8 mouse cellular contexts compared by ENCODE assay signal in the genomic region with DNA sequence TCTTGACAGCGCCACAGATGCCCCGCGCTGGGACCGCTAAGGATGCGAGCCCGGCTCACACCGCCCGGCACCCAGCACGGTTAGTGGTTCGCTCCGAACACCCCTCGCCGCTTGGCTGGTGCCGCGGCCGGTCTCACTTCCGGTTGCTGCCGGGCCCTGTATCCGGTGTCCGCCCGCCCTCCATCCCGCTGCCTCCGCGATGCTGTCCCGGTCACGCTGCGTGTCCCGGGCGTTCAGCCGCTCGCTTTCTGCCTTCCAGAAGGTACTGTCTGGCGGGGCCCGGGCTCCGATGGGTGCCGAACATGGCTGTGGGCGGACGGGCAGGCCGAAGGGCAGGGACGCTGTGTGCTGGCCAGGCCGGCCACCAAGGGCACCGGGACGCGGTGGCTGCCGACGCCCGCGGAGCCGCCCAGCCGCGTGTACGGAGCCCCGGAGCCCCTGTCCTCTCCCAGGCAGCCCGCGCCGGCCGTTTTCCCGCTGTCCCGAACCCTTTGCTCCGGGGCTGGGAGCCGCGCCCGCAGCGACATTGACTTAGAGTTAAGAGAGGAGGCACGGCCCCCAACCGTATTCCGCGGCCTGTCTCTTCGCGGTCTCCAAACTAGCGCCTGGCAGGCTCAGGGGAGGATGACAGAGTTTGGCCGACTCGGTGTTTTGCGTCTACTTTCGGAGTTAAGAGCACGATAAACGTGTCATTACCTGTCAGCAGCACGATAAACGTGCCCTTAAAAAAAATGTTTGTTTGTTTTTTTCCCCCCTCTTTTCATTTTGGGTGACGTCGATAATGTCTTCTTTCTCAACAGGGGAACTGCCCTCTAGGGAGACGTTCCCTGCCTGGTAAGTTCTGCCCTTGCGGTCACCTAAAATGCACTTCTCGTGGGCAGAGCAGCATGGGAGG. TPM values are rescaled to one million over a fixed set of nuclear protein-coding genes. Genes with fewer than 3 reads are reported as not detected.
DNase-seq lines count a peak whose midpoint lies in the region; ATAC-seq and TF ChIP-seq lines count a peak whose summit lies in the region.

TSS of gene Prox2 (minus strand) at position 62 of the 895 bp plus-strand sequence.
TSS of gene Dlst (plus strand) at position 136 of the 895 bp plus-strand sequence.

- DNase-seq in gastrocnemius, adult 2 months = peak; percentile 93
- peak; percentile 93 for DNase-seq in hindbrain, postnatal 0 days (ENCODE audit: low spot score)
- peak; percentile 88 to 92 for DNase-seq in left cerebral cortex, adult 2 months (ENCODE audit: extremely low spot score in 1 of 2, low spot score in 2 of 2)
- peak; percentile 72 for DNase-seq in retina, postnatal 7 days (ENCODE audit: low read depth, low spot score)
- peak; percentile 76 to 90 for DNase-seq in urinary bladder, adult 18-20 months (ENCODE audit: low spot score in 2 of 2)

- intact Hi-C loops in gastrocnemius, adult 2 months (cut with DNase I) = no loop called here
- intact Hi-C loops in left cerebral cortex, adult 2 months (cut with DNase I) = no loop called here

- peak within 1 kb of the TSS; percentile 77 for H3K4me2 ChIP-seq in hindbrain, postnatal 0 days (ENCODE audit: low read depth, low read length)

- H3K9ac ChIP-seq in hindbrain, postnatal 0 days (replicated peaks; ENCODE audit: low read length) = peak within 1 kb of the TSS; percentile 66

- WGBS in hindbrain, postnatal 0 days = under 1% methylated on average over 80 of the region's 83 CpGs
- under 1% methylated on average over 82 of the region's 83 CpGs for WGBS in macrophage (ENCODE audit: missing documents)

- TF ChIP-seq CTCF in gastrocnemius, adult 2 months (IDR thresholded peaks at IDR 0.05) = no peak
- 0 out of 2 replicates have a peak, but pooled peaks have one; percentile 1 for TF ChIP-seq CTCF in hindbrain, postnatal 0 days (IDR thresholded peaks at IDR 0.05; ENCODE audit: low read depth)
- TF ChIP-seq CTCF in left cerebral cortex, adult 2 months (IDR thresholded peaks at IDR 0.05) = no peak; the same call in 1 of the 2 replicates

- peak; percentile 90 for ATAC-seq in activated CD4-positive, CD25-positive, alpha-beta regulatory T cell, adult 4 months
- ATAC-seq in common myeloid progenitor, adult 5-6 weeks (replicated peaks; ENCODE audit: low read depth, poor library complexity, severe bottlenecking) = peak; percentile 85
- peak; percentile 97 for ATAC-seq in hindbrain, postnatal 0 days

- no peaks in the 10 kb centered on the region for H3K9me3 ChIP-seq in hindbrain, postnatal 0 days (ENCODE audit: low read length)

- peaks cover 10% of the 10 kb centered on the region for H3K4me1 ChIP-seq in hindbrain, postnatal 0 days (ENCODE audit: insufficient read depth, low read length)

- peak within 1 kb of the TSS; percentile 96 for H3K27ac ChIP-seq in gastrocnemius, adult 2 months
- peak within 1 kb of the TSS; percentile 71 for H3K27ac ChIP-seq in hindbrain, postnatal 0 days
- peak within 1 kb of the TSS; percentile 94 for H3K27ac ChIP-seq in left cerebral cortex, adult 2 months
- peak within 1 kb of the TSS; percentile 73 for H3K27ac ChIP-seq in macrophage

- H3K27me3 ChIP-seq in hindbrain, postnatal 0 days (ENCODE audit: insufficient read depth, low read length) = no peaks in the 10 kb centered on the region

- peak within 1 kb of the TSS; percentile 93 for H3K4me3 ChIP-seq in gastrocnemius, adult 2 months
- peak within 1 kb of the TSS; percentile 60 for H3K4me3 ChIP-seq in hindbrain, postnatal 0 days (ENCODE audit: low read length)
- peak within 1 kb of the TSS; percentile 71 for H3K4me3 ChIP-seq in left cerebral cortex, adult 2 months
- H3K4me3 ChIP-seq in macrophage (ENCODE audit: inconsistent target) = peak within 1 kb of the TSS; percentile 64

- peaks cover 50% of the 10 kb centered on the region for H3K79me2 ChIP-seq in macrophage (ENCODE audit: inconsistent target)

- no peaks in the 10 kb centered on the region; the same call in 1 of the 2 replicates for H3K36me3 ChIP-seq in hindbrain, postnatal 0 days (ENCODE audit: insufficient read depth, low read length)
- peaks cover 14% of the 10 kb centered on the region; the same call in 1 of the 2 replicates for H3K36me3 ChIP-seq in macrophage (ENCODE audit: inconsistent target)

RNA-seq across cellular contexts. Expression of gene Prox2, which starts in this region (rescaled TPM):
- polyA plus RNA-seq in activated CD4-positive, CD25-positive, alpha-beta regulatory T cell, adult 4 months (2017; shearing (Covaris generic)) = 1 to 10 TPM; 1.4 to 2.7 TPM
- total RNA-seq in common myeloid progenitor, adult 5-6 weeks (2017) = 3.7 and 5.9 TPM in 2 replicates
- 1 to 10 TPM; 1.7 to 3.0 TPM for total RNA-seq in gastrocnemius, adult 2 months (2021)
- 0.68 and 0.79 TPM in 2 replicates for total RNA-seq in hindbrain, postnatal 0 days (2014; rRNA removed)
- 1.4 and 2.0 TPM in 2 replicates for polyA plus RNA-seq in hindbrain, postnatal 0 days (2015; fragmentation: Nextera tagmentation; extraction: Ambion mirVana)
- 1 to 10 TPM; 1.9 to 2.1 TPM for total RNA-seq in left cerebral cortex, adult 2 months (2021)
- 10 to 100 TPM in 5 of 26 experiments, 1 to 10 TPM in 18, under 1 TPM in 1, not detected in 2; 0.91 to 14.1 (median 5.9) TPM for total RNA-seq in macrophage (2018; cell fraction: chromatin; rRNA removed)
- total RNA-seq in macrophage (2018; cell fraction: cytosol; rRNA removed) = 1 to 10 TPM in 20 of 26 experiments, under 1 TPM in 6; 0.33 to 2.6 (median 1.4) TPM
- 10 to 100 TPM in 2 of 26 experiments, 1 to 10 TPM in 22, under 1 TPM in 2; 0.91 to 10.8 (median 3.5) TPM for total RNA-seq in macrophage (2018; cell fraction: nucleus; rRNA removed)
- polyA plus RNA-seq in macrophage (2018) = 0.88 to 1.8 TPM (median 1.3 TPM) in 3 replicates

RNA-seq across cellular contexts. Expression of gene Dlst, which starts in this region (rescaled TPM):
- polyA plus RNA-seq in activated CD4-positive, CD25-positive, alpha-beta regulatory T cell, adult 4 months (2017; shearing (Covaris generic)) = 10 to 100 TPM; 59.2 to 69.7 TPM
- total RNA-seq in common myeloid progenitor, adult 5-6 weeks (2017) = 165 and 185 TPM in 2 replicates
- 100 to 1,000 TPM; 247 to 365 TPM for total RNA-seq in gastrocnemius, adult 2 months (2021)
- 104 and 115 TPM in 2 replicates for total RNA-seq in hindbrain, postnatal 0 days (2014; rRNA removed)
- 104 and 108 TPM in 2 replicates for polyA plus RNA-seq in hindbrain, postnatal 0 days (2015; fragmentation: Nextera tagmentation; extraction: Ambion mirVana)
- total RNA-seq in left cerebral cortex, adult 2 months (2021) = 100 to 1,000 TPM; 146 to 156 TPM
- 100 to 1,000 TPM; 208 to 486 (median 340) TPM for total RNA-seq in macrophage (2018; cell fraction: chromatin; rRNA removed)
- total RNA-seq in macrophage (2018; cell fraction: cytosol; rRNA removed) = 10 to 100 TPM; 67.0 to 92.6 (median 78.4) TPM
- total RNA-seq in macrophage (2018; cell fraction: nucleus; rRNA removed) = 100 to 1,000 TPM; 151 to 319 (median 208) TPM
- 71.4 to 90.3 TPM (median 80.1 TPM) in 3 replicates for polyA plus RNA-seq in macrophage (2018)

Comparison
In these comparisons a context has a peak if more than half of its experiments do, and no peak if none do; other contexts are left out.
1. Peak in every context shown above with its lines: DNase-seq, ATAC-seq, H3K4me3 ChIP-seq and H3K27ac ChIP-seq.